ENCODE assay signal across 25 mouse cellular contexts in the genomic region with DNA sequence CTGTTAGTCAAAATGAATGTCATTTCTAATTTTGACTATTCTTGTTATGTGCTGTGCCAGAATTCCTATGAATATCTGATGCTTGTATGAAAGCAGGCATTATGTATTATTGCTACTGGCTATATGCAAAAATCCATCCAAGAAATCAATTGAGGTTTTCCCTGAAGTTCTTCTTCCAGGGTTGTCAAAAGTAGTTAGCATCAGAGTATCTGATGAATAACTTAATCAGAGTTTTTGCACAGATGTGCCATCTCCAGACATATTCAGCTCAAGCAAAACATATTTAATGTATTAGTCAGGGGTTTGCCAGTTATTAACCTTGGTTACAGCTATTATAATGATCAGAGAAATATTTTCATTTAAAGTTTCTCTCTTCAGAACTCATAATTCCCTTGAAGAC.
"Had no signal": no experiment of that assay in that cellular context is flagged by ENCODE, and none has a peak within 500 bp of the region (broad histone marks: within the 10 kb centered on the region; RNA-seq: fewer than 3 reads in every experiment).

No protein-coding gene starts in this region.

- H3K9ac ChIP-seq: heart, embryonic 13.5 days; heart, embryonic 15.5 days; hindbrain, embryonic 13.5 days; hindbrain, embryonic 15.5 days; kidney, embryonic 15.5 days; limb, embryonic 13.5 days; limb, embryonic 15.5 days had no signal

- H3K27me3 ChIP-seq: heart, embryonic 13.5 days; heart, embryonic 15.5 days; hindbrain, embryonic 13.5 days; hindbrain, embryonic 15.5 days; kidney, embryonic 15.5 days; limb, embryonic 13.5 days; limb, embryonic 15.5 days had no signal

- ATAC-seq: hindbrain, postnatal 0 days; intestine, embryonic 16.5 days had no signal

- H3K4me2 ChIP-seq: heart, embryonic 11.5 days; heart, embryonic 13.5 days; heart, embryonic 15.5 days; hindbrain, embryonic 13.5 days; hindbrain, embryonic 15.5 days; kidney, embryonic 15.5 days; limb, embryonic 13.5 days; limb, embryonic 15.5 days had no signal

- H3K36me3 ChIP-seq: heart, embryonic 13.5 days; heart, embryonic 15.5 days; hindbrain, embryonic 13.5 days; hindbrain, embryonic 15.5 days; kidney, embryonic 15.5 days; limb, embryonic 13.5 days; limb, embryonic 15.5 days had no signal

- H3K4me1 ChIP-seq: heart, embryonic 13.5 days; heart, embryonic 15.5 days; hindbrain, embryonic 13.5 days; hindbrain, embryonic 15.5 days; kidney, embryonic 15.5 days; limb, embryonic 13.5 days; limb, embryonic 15.5 days had no signal

- H3K9me3 ChIP-seq: heart, embryonic 13.5 days; heart, embryonic 15.5 days; hindbrain, embryonic 13.5 days; hindbrain, embryonic 15.5 days; kidney, embryonic 15.5 days; limb, embryonic 13.5 days; limb, embryonic 15.5 days had no signal

- H3K4me3 ChIP-seq: heart, adult 2 months; heart, embryonic 13.5 days; heart, embryonic 15.5 days; hindbrain, embryonic 13.5 days; hindbrain, embryonic 15.5 days; kidney, embryonic 15.5 days; limb, embryonic 13.5 days; limb, embryonic 15.5 days had no signal

- H3K27ac ChIP-seq: heart, adult 2 months; heart, embryonic 13.5 days; heart, embryonic 15.5 days; hindbrain, embryonic 13.5 days; hindbrain, embryonic 15.5 days; hindbrain, postnatal 0 days; kidney, embryonic 15.5 days; kidney, postnatal 0 days; limb, embryonic 13.5 days; limb, embryonic 15.5 days had no signal

- DNase-seq: gastrocnemius, postnatal 14 days; gastrocnemius, postnatal 36 days; heart, adult 11 months; heart, adult 2 months; heart, postnatal 14 days; heart, postnatal 36 days; kidney, adult 11 months; kidney, adult 2 months; kidney, adult 9 months; kidney, postnatal 14 days; kidney, postnatal 36 days; layer of hippocampus, adult 9-11 months; layer of hippocampus, postnatal 36 days; left cerebral cortex, postnatal 4 days had no signal
